Mouse (Mus musculus) testis, adult 2 months (tissue): Measurements from ENCODE around the gene Tmbim6. TPM values are rescaled to one million over a fixed set of nuclear protein-coding genes. Genes with fewer than 3 reads are reported as not detected.

ENCODE experiments used
- H3K27ac ChIP-seq: fragments of 200-500 bp; 2 replicates; pipeline ENCODE4 v1.5.1; 2012; ENCODE audit warnings: low read depth, low read length; ENCODE audit not compliant: control insufficient read depth, insufficient read depth
- H3K27me3 ChIP-seq: fragments of 200-500 bp; 2 replicates; pipeline ENCODE4 v1.6.1; 2012; ENCODE audit warnings: mild to moderate bottlenecking, low read length, moderate library complexity; ENCODE audit not compliant: control insufficient read depth, insufficient read depth
- H3K36me3 ChIP-seq: fragments of 200-500 bp; 2 replicates; pipeline ENCODE4 v1.6.1; 2012; ENCODE audit warnings: mild to moderate bottlenecking, low read length; ENCODE audit not compliant: control insufficient read depth, insufficient read depth
- H3K4me1 ChIP-seq: fragments of 200-500 bp; 2 replicates; pipeline ENCODE4 v1.6.1; 2012; ENCODE audit warnings: low read length; ENCODE audit not compliant: control insufficient read depth, insufficient read depth
- H3K4me3 ChIP-seq: fragments of 200-500 bp; 2 replicates; pipeline ENCODE4 v1.5.1; 2012; ENCODE audit warnings: low read depth, mild to moderate bottlenecking, low read length, moderate library complexity, mixed read lengths; ENCODE audit not compliant: control insufficient read depth
- CTCF ChIP-seq: fragments of 200-500 bp; IDR thresholded peaks from 2 replicates; pipeline ENCODE4 v1.5.1; 2012; ENCODE audit warnings: low read depth, mild to moderate bottlenecking, inconsistent platforms, low read length, moderate library complexity; ENCODE audit not compliant: control insufficient read depth, insufficient read depth, insufficient replicate concordance
- POLR2A ChIP-seq: fragments of 200-500 bp; IDR thresholded peaks from 2 replicates; pipeline ENCODE4 v1.6.1; 2012; ENCODE audit warnings: low read depth, mild to moderate bottlenecking, inconsistent platforms, low read length, moderate library complexity; ENCODE audit not compliant: control insufficient read depth
- polyA plus RNA-seq: library from polyadenylated mRNA; depleted of rRNA; stranded (reverse); fragments of >200 nt; gene quantifications from 2 replicates; pipeline ENCODE4 v1.2.3, GENCODE M21; 2012

Tmbim6 gene
- polyA plus RNA-seq, 1 experiment, result 786 TPM

- TF ChIP-seq CTCF (no peak), POLR2A (no peak)
Measured at GRCm38 (mm10) chr15:99386796-99387195, 5.9 kb upstream of the Tmbim6 start.

DNA sequence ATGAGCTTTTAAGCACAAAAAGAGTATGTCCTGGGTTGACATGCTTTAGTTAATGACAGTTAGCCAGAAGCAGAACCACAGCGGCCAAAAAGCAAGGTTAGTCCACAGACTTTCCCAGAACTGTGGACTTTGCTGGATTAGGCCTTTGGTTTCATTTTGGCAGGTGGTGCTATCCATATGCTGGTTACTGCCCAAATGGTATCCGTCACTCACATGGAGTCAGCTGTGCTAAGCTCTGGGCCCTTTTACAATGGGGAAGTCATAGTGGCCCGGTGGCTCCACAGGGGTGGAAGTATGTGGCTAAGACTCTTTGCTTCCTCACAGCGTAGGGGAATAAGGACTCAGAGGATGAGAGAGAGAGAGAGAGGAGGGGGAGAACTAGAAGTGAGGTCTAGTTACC, 4.7 kb upstream of the Tmbim6 start:
- Histone ChIP-seq H3K36me3 (no peaks in the 10 kb centered on the region), H3K4me1 (peaks cover 4% of the 10 kb centered on the region; the same call in 1 of the 2 replicates), H3K4me3 (no peak overlapping the region), H3K27ac (no peak overlapping the region), H3K27me3 (no peaks in the 10 kb centered on the region)
- TF ChIP-seq CTCF, result no peak
- no peak for TF ChIP-seq POLR2A

More at GRCm38 (mm10) chr15:99386796-99387195, 5.9 kb upstream of the Tmbim6 start:
- Histone ChIP-seq H3K27me3 (no peaks in the 10 kb centered on the region), H3K4me1 (no peaks in the 10 kb centered on the region), H3K27ac (no peak overlapping the region), H3K4me3 (no peak overlapping the region), H3K36me3 (no peaks in the 10 kb centered on the region)

DNA sequence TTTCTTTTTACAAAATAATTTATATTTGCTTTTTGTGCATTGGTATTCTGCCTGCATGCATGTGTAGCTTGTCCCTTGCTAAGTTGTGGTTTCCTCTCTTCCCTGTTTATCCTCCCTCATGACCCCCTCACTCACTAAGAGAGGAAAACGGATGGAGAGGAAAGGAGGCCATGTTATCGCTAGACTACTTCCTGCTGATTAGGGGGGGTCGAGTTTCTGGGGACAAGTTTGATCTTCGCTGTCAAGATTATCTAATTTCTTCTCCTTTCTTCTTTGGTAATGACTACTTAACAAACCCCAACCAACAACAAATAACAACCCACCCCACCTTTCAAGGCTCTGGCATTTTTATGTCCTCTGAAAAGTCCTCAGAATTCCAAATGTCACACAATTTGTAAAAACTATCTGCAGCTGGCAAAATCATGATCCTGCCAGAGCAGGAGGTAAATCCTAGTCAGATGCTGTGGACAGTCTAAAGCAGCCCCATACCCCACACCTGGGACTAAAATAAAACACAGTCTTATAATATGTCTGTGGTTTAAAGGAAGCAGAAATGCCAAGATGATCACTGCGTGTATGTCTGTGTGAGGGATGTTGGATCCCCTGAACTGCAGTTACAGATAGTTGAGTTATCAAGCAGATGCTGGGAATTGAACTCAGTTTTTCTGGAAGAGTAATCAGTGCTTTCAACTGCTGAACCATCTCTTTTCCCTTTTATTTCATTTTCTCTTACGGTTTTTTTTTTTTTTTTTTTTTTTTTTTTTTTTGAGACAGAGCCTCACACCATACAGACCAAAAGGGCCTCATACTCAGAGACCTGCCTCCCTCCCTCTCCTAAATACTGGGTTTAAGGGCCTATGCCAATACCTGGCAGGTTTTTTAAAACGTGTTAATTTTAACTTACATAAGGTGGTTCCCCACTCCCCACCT, 1.9 kb upstream of the Tmbim6 start:
- no peaks in the 10 kb centered on the region for H3K36me3 ChIP-seq
- TF ChIP-seq POLR2A, result no peak
- TF ChIP-seq CTCF, result no peak
- peak overlapping the region; percentile 98 for H3K4me3 ChIP-seq
- peaks cover 6% of the 10 kb centered on the region for H3K4me1 ChIP-seq
- H3K27me3 ChIP-seq, result no peaks in the 10 kb centered on the region
- no peak overlapping the region for H3K27ac ChIP-seq

DNA sequence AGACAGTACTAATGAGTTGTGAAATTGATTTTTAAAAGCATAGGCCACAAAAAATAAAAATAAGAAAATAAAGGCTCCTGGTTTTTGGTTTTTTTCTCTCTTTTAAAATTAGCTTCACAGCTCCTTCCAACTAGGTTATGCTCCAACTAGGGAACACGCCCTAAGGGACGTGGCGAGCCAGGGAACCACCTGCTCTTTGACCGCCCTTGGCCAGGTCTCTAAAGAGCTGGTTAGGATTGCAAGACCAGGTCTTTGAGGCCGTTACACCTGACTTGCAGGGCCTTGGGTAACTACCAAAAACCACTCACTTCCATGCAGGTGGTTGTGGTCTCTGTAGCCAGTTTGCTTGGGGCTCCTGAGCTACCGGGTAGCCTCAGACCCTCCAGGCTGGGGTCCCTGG, 707 bp upstream of the Tmbim6 start:
- Histone ChIP-seq H3K4me3 (peak overlapping the region; percentile 98), H3K36me3 (no peaks in the 10 kb centered on the region), H3K27ac (peak overlapping the region; percentile 72), H3K27me3 (no peaks in the 10 kb centered on the region), H3K4me1 (peaks cover 6% of the 10 kb centered on the region)
- TF ChIP-seq CTCF, result no peak
- TF ChIP-seq POLR2A, result 0 out of 2 replicates have a peak, but pooled peaks have one; percentile 5

GRCm38 (mm10) chr15:99393386-99394252, 937 bp downstream of the Tmbim6 start:
- H3K27me3 ChIP-seq, result no peaks in the 10 kb centered on the region
- TF ChIP-seq CTCF (no peak), POLR2A (peak; percentile 3; the same call in 1 of the 2 replicates)
- peak overlapping the region; percentile 98 for H3K4me3 ChIP-seq
- peaks cover 9% of the 10 kb centered on the region for H3K4me1 ChIP-seq
- H3K36me3 ChIP-seq, result no peaks in the 10 kb centered on the region
- peak overlapping the region; percentile 99 for H3K27ac ChIP-seq

DNA sequence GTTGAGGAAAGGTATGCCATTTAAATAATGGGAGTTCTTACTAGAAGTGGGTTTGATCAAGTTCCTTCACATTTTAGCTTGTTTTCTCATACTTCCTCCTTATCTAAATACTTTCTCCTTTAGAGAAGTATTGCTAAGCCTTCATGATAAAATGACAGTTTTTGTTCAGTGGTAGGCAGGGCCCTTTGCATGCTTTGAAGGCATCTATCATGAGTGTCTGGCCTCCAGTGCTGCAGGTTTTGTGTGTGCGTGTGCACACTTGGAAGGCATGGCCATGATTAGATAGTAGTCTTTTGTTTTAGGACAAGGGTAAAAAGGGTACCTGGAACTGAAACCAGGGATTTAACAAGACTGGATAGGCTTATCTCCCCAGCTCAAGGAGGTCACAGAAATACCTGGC, 3.8 kb downstream of the Tmbim6 start:
- Histone ChIP-seq H3K27me3 (no peaks in the 10 kb centered on the region), H3K4me1 (peaks cover 16% of the 10 kb centered on the region), H3K4me3 (peak overlapping the region; percentile 84), H3K36me3 (no peaks in the 10 kb centered on the region; the same call in 1 of the 2 replicates), H3K27ac (peak overlapping the region; percentile 39)
- TF ChIP-seq CTCF (no peak), POLR2A (no peak)

- TF ChIP-seq POLR2A (no peak), CTCF (no peak)
- H3K36me3 ChIP-seq, result no peaks in the 10 kb centered on the region; the same call in 1 of the 2 replicates
- H3K4me3 ChIP-seq, result peak overlapping the region; percentile 42
- no peaks in the 10 kb centered on the region for H3K27me3 ChIP-seq
- H3K4me1 ChIP-seq, result peaks cover 16% of the 10 kb centered on the region
- H3K27ac ChIP-seq, result peak overlapping the region; percentile 39
Measured at GRCm38 (mm10) chr15:99396875-99397274, 4.2 kb downstream of the Tmbim6 start.
